Mouse (Mus musculus) embryonic facial prominence, embryonic 15.5 days (tissue): ENCODE results near the gene Mlst8. TPM values are rescaled to one million over a fixed set of nuclear protein-coding genes. Genes with fewer than 3 reads are reported as not detected.

Experiments used
- ATAC-seq: fragments of 200-750 bp; cut with Nextera tagmentation; 2 replicates; pipeline ENCODE4 v1.8.0; 2017; ENCODE audit warnings: low read depth, moderate TSS enrichment; ENCODE audit not compliant: insufficient number of reproducible peaks, low FRiP score, low TSS enrichment
- H3K27ac ChIP-seq: fragments of 300-500 bp; sonication (generic); replicated peaks from 2 replicates; pipeline ENCODE4 v1.5.1; 2015; ENCODE audit warnings: mild to moderate bottlenecking, inconsistent platforms
- H3K27me3 ChIP-seq: fragments of 300-500 bp; sonication (generic); 2 replicates; pipeline ENCODE4 v1.6.1; 2015; ENCODE audit warnings: inconsistent platforms
- H3K36me3 ChIP-seq: fragments of 300-500 bp; sonication (generic); 2 replicates; pipeline ENCODE4 v1.6.1; 2015; ENCODE audit warnings: mild to moderate bottlenecking, inconsistent platforms
- H3K4me1 ChIP-seq: fragments of 300-500 bp; sonication (generic); 2 replicates; pipeline ENCODE4 v1.6.1; 2015; ENCODE audit warnings: inconsistent platforms
- H3K4me2 ChIP-seq: fragments of 300-500 bp; sonication (generic); replicated peaks from 2 replicates; pipeline ENCODE4 v1.6.1; 2015; ENCODE audit warnings: mild to moderate bottlenecking, inconsistent platforms
- H3K4me3 ChIP-seq: fragments of 300-500 bp; sonication (generic); replicated peaks from 2 replicates; pipeline ENCODE4 v1.5.1; 2015; ENCODE audit warnings: mild to moderate bottlenecking, inconsistent platforms
- H3K9ac ChIP-seq: fragments of 300-500 bp; sonication (generic); 2 replicates; pipeline ENCODE4 v1.6.1; 2015; ENCODE audit warnings: inconsistent platforms
- H3K9me3 ChIP-seq: fragments of 300-500 bp; sonication (generic); replicated peaks from 2 replicates; pipeline ENCODE4 v1.6.1; 2016; ENCODE audit warnings: inconsistent platforms
- WGBS: fragments of 180-500 bp; shearing (Covaris S2); methylation state at CpG from one replicate; pipeline ENCODE4 v1.1.7; 2015; 5-methylcytosine and 5-hydroxymethylcytosine counted together
- polyA plus RNA-seq: library from polyadenylated mRNA; unstranded; fragments of >200 nt; fragmentation: Nextera tagmentation; extraction: Ambion mirVana; gene quantifications from 2 replicates; pipeline ENCODE4 v1.2.1, GENCODE M21; 2015

Gene Mlst8
- polyA plus RNA-seq, 1 experiment from 2014 or later: 28.8 TPM

- WGBS: 1% methylated on average over 45 of the region's 45 CpGs
- H3K27ac ChIP-seq: 0 out of 2 replicates have a peak within 1 kb of the TSS, but pooled peaks have one; percentile 34
- peak within 1 kb of the TSS; percentile 68 for H3K4me3 ChIP-seq
Measured at GRCm38 (mm10) chr17:24488186-24488661, 9.3 kb upstream of the Mlst8 start, which contains the start of gene Caskin1. Gene Caskin1, plus strand, starts transcription at chr17:24488601.

GRCm38 (mm10) chr17:24485090-24485860 is 6.4 kb upstream of the Mlst8 start:
- Histone ChIP-seq H3K36me3 (no peaks in the 10 kb centered on the region), H3K4me2 (no peak overlapping the region), H3K4me3 (no peak overlapping the region), H3K27me3 (peaks cover 22% of the 10 kb centered on the region), H3K27ac (no peak overlapping the region), H3K9me3 (no peaks in the 10 kb centered on the region), H3K9ac (no peak overlapping the region), H3K4me1 (peaks cover 22% of the 10 kb centered on the region)
- no peak for ATAC-seq
- 45% methylated on average over 11 of the region's 11 CpGs for WGBS

More at GRCm38 (mm10) chr17:24488186-24488661, 9.3 kb upstream of the Mlst8 start, which contains the start of gene Caskin1:
- Histone ChIP-seq H3K4me2 (peak within 1 kb of the TSS; percentile 98), H3K9me3 (no peaks in the 10 kb centered on the region), H3K36me3 (no peaks in the 10 kb centered on the region), H3K9ac (peak within 1 kb of the TSS; percentile 68), H3K27me3 (peaks cover 23% of the 10 kb centered on the region), H3K4me1 (peaks cover 22% of the 10 kb centered on the region)
- ATAC-seq: peak; percentile 25; the same call in 1 of the 2 replicates

GRCm38 (mm10) chr17:24483495-24483894 is 4.6 kb upstream of the Mlst8 start:
- Histone ChIP-seq H3K27me3 (peaks cover 9% of the 10 kb centered on the region), H3K36me3 (no peaks in the 10 kb centered on the region), H3K9ac (no peak overlapping the region), H3K4me1 (peaks cover 13% of the 10 kb centered on the region), H3K4me2 (no peak overlapping the region), H3K9me3 (no peaks in the 10 kb centered on the region), H3K4me3 (no peak overlapping the region), H3K27ac (no peak overlapping the region)
- no peak for ATAC-seq
- WGBS: 77% methylated on average over 3 of the region's 3 CpGs

- no peak for ATAC-seq
- Histone ChIP-seq H3K27me3 (no peaks in the 10 kb centered on the region), H3K4me3 (no peak overlapping the region), H3K27ac (no peak overlapping the region), H3K4me2 (no peak overlapping the region), H3K9me3 (no peaks in the 10 kb centered on the region), H3K36me3 (peaks cover 13% of the 10 kb centered on the region), H3K9ac (no peak overlapping the region), H3K4me1 (peaks cover 17% of the 10 kb centered on the region)
- WGBS: 93% methylated on average over 20 of the region's 20 CpGs
Measured at GRCm38 (mm10) chr17:24481027-24481815, 2.3 kb upstream of the Mlst8 start.

GRCm38 (mm10) chr17:24480201-24480826 is 1.4 kb upstream of the Mlst8 start:
- 45% methylated on average over 3 of the region's 3 CpGs for whole genome bisulfite sequencing
- Histone ChIP-seq H3K9ac (no peak overlapping the region), H3K4me2 (no peak overlapping the region), H3K9me3 (no peaks in the 10 kb centered on the region), H3K36me3 (peaks cover 22% of the 10 kb centered on the region), H3K27ac (no peak overlapping the region), H3K4me3 (no peak overlapping the region), H3K27me3 (no peaks in the 10 kb centered on the region), H3K4me1 (peaks cover 13% of the 10 kb centered on the region)
- ATAC-seq: no peak

GRCm38 (mm10) chr17:24479431-24479830 is 553 bp upstream of the Mlst8 start:
- H3K27me3 ChIP-seq: no peaks in the 10 kb centered on the region
- H3K9ac ChIP-seq: no peak overlapping the region
- WGBS: 15% methylated on average over 1 of the region's 1 CpGs
- H3K36me3 ChIP-seq: peaks cover 31% of the 10 kb centered on the region
- H3K4me1 ChIP-seq: peaks cover 12% of the 10 kb centered on the region
- no peak for ATAC-seq
- peak overlapping the region; percentile 87 for H3K4me3 ChIP-seq
- H3K27ac ChIP-seq: 0 out of 2 replicates have a peak overlapping the region, but pooled peaks have one; percentile 48
- no peaks in the 10 kb centered on the region for H3K9me3 ChIP-seq
- 0 out of 2 replicates have a peak overlapping the region, but pooled peaks have one; percentile 61 for H3K4me2 ChIP-seq

GRCm38 (mm10) chr17:24477985-24478600 is 785 bp downstream of the Mlst8 start:
- no peak for ATAC-seq
- Histone ChIP-seq H3K27me3 (no peaks in the 10 kb centered on the region), H3K9me3 (no peaks in the 10 kb centered on the region), H3K27ac (peak overlapping the region; percentile 98; the same call in 1 of the 2 replicates), H3K4me2 (peak overlapping the region; percentile 61), H3K4me1 (peaks cover 12% of the 10 kb centered on the region), H3K36me3 (peaks cover 37% of the 10 kb centered on the region), H3K9ac (peak overlapping the region; percentile 77), H3K4me3 (peak overlapping the region; percentile 87)
- WGBS: 46% methylated on average over 11 of the region's 11 CpGs

GRCm38 (mm10) chr17:24477053-24477984 is 1.6 kb downstream of the Mlst8 start:
- ATAC-seq: no peak
- H3K4me3 ChIP-seq: peak overlapping the region; percentile 87; the same call in 1 of the 2 replicates
- peaks cover 19% of the 10 kb centered on the region for H3K4me1 ChIP-seq
- peaks cover 40% of the 10 kb centered on the region for H3K36me3 ChIP-seq
- H3K9ac ChIP-seq: no peak overlapping the region; the same call in 1 of the 2 replicates
- H3K4me2 ChIP-seq: no peak overlapping the region
- WGBS: 85% methylated on average over 20 of the region's 20 CpGs
- H3K27me3 ChIP-seq: no peaks in the 10 kb centered on the region
- no peak overlapping the region for H3K27ac ChIP-seq
- no peaks in the 10 kb centered on the region for H3K9me3 ChIP-seq

- H3K27ac ChIP-seq: no peak overlapping the region
- no peak for ATAC-seq
- H3K9me3 ChIP-seq: no peaks in the 10 kb centered on the region
- WGBS: 90% methylated on average over 10 of the region's 10 CpGs
- H3K4me2 ChIP-seq: no peak overlapping the region
- no peaks in the 10 kb centered on the region for H3K27me3 ChIP-seq
- no peak overlapping the region for H3K9ac ChIP-seq
- H3K36me3 ChIP-seq: peaks cover 40% of the 10 kb centered on the region
- H3K4me3 ChIP-seq: no peak overlapping the region
- peaks cover 30% of the 10 kb centered on the region for H3K4me1 ChIP-seq
Measured at GRCm38 (mm10) chr17:24476022-24476776, 2.7 kb downstream of the Mlst8 start.
